Mouse (Mus musculus): ENCODE results near the gene Plekhm1. TPM values are rescaled to one million over a fixed set of nuclear protein-coding genes. Genes with fewer than 3 reads are reported as not detected.

Gene Plekhm1
- total and polyA plus RNA-seq, 3 experiments, result 3.4 to 10.0 TPM; not detected in 1

- no peak overlapping the region for H3K27ac ChIP-seq (ENCODE audit: control insufficient read depth, low read depth, low read length)
Measured at GRCm38 (mm10) chr11:103345408-103346091, 66.9 kb downstream of the Plekhm1 start.

GRCm38 (mm10) chr11:103344494-103345332 is 67.8 kb downstream of the Plekhm1 start:
- Histone ChIP-seq H3K79me2 (ENCODE audit: control insufficient read depth, insufficient read depth, low read length, poor library complexity) (no peaks in the 10 kb centered on the region), H3K4me1 (ENCODE audit: control insufficient read depth in 1 of 2, insufficient read depth in 2 of 2, low read length in 2 of 2) (peaks cover 2 to 15% of the 10 kb centered on the region in 2 experiments), H3K27ac (ENCODE audit: control insufficient read depth, low read depth, low read length) (no peak overlapping the region), H3K36me3 (ENCODE audit: control insufficient read depth in 1 of 2, insufficient read depth in 2 of 2, low read length in 2 of 2) (peaks cover 0 to 12% of the 10 kb centered on the region in 2 experiments; a peak in 2 of 4 replicates), H3K4me3 (ENCODE audit: control insufficient read depth in 1 of 2, insufficient read depth in 1 of 2, low read depth in 2 of 2, low read length in 2 of 2) (no peak overlapping the region), H3K27me3 (ENCODE audit: control insufficient read depth in 1 of 2, insufficient read depth in 2 of 2, low read length in 2 of 2) (no peaks in the 10 kb centered on the region), H3K9me3 (replicated peaks; ENCODE audit: insufficient read depth, low read length) (no peaks in the 10 kb centered on the region), H3K9ac (ENCODE audit: control insufficient read depth, low read depth, low read length, poor library complexity, severe bottlenecking) (no peak overlapping the region)
- no peak for DNase-seq (ENCODE audit: low read depth, low spot score)
- no peak for TF ChIP-seq ZC3H11A (IDR thresholded peaks at IDR 0.05; ENCODE audit: low read depth, low read length)
- no peak for TF ChIP-seq UBTF (IDR thresholded peaks at IDR 0.05; ENCODE audit: borderline replicate concordance, insufficient read depth, low read depth, low read length)
- TF ChIP-seq CTCF (IDR thresholded peaks at IDR 0.05 in 2 of 3, conservative IDR thresholded peaks at IDR 0.05 in 1 of 3; ENCODE audit: control insufficient read depth in 1 of 3, insufficient read depth in 1 of 3, low read depth in 2 of 3, low read length in 3 of 3, poor library complexity in 1 of 3, severe bottlenecking in 1 of 3), result no peak
- TF ChIP-seq NRF1 (IDR thresholded peaks at IDR 0.05; ENCODE audit: insufficient read depth, low read depth, low read length, poor library complexity, severe bottlenecking), result no peak
- TF ChIP-seq SMC3 (IDR thresholded peaks at IDR 0.05; ENCODE audit: low read depth, low read length), result no peak
- no peak for TF ChIP-seq ZKSCAN1 (IDR thresholded peaks at IDR 0.05; ENCODE audit: low read depth, low read length)
- TF ChIP-seq MYB (IDR thresholded peaks at IDR 0.05; ENCODE audit: low read depth, low read length), result no peak

More at GRCm38 (mm10) chr11:103345408-103346091, 66.9 kb downstream of the Plekhm1 start:
- DNase-seq (ENCODE audit: low read depth, low spot score), result no peak
- no peaks in the 10 kb centered on the region for H3K79me2 ChIP-seq (ENCODE audit: control insufficient read depth, insufficient read depth, low read length, poor library complexity)
- no peaks in the 10 kb centered on the region for H3K27me3 ChIP-seq (ENCODE audit: control insufficient read depth in 1 of 2, insufficient read depth in 2 of 2, low read length in 2 of 2)
- no peaks in the 10 kb centered on the region for H3K9me3 ChIP-seq (replicated peaks; ENCODE audit: insufficient read depth, low read length)
- peaks cover 0 to 12% of the 10 kb centered on the region in 2 experiments; a peak in 2 of 4 replicates for H3K36me3 ChIP-seq (ENCODE audit: control insufficient read depth in 1 of 2, insufficient read depth in 2 of 2, low read length in 2 of 2)
- TF ChIP-seq TBP (IDR thresholded peaks at IDR 0.05; ENCODE audit: low read depth, low read length) (no peak), RAD21 (IDR thresholded peaks at IDR 0.05; ENCODE audit: low read depth, low read length) (no peak), POLR2AphosphoS2 (IDR thresholded peaks at IDR 0.05; ENCODE audit: low read length) (no peak), MAZ (IDR thresholded peaks at IDR 0.05; ENCODE audit: low read depth, low read length) (no peak), USF1 (IDR thresholded peaks at IDR 0.05; ENCODE audit: low read depth, low read length) (no peak), JUND (IDR thresholded peaks at IDR 0.05; ENCODE audit: low read depth, low read length) (no peak), CHD2 (IDR thresholded peaks at IDR 0.05; ENCODE audit: low read length) (no peak), NRF1 (IDR thresholded peaks at IDR 0.05; ENCODE audit: insufficient read depth, low read depth, low read length, poor library complexity, severe bottlenecking) (no peak), MYC (IDR thresholded peaks at IDR 0.05; ENCODE audit: low read depth, low read length) (no peak), USF2 (IDR thresholded peaks at IDR 0.05; ENCODE audit: borderline replicate concordance in 1 of 2, insufficient read depth in 1 of 2, low read depth in 1 of 2, low read length in 2 of 2) (no peak), MAFK (IDR thresholded peaks at IDR 0.05; ENCODE audit: borderline replicate concordance, low read depth, low read length) (no peak), TAL1 (IDR thresholded peaks at IDR 0.05; ENCODE audit: low read length) (no peak), MAX (IDR thresholded peaks at IDR 0.05; ENCODE audit: low read length) (no peak), BHLHE40 (IDR thresholded peaks at IDR 0.05; ENCODE audit: borderline replicate concordance, low read depth, low read length) (no peak), EP300 (IDR thresholded peaks at IDR 0.05; ENCODE audit: low read depth in 1 of 2, low read length in 2 of 2) (no peak), MEF2A (IDR thresholded peaks at IDR 0.05; ENCODE audit: extremely low read depth, insufficient replicate concordance, low read depth, low read length, poor library complexity, severe bottlenecking) (no peak), SMC3 (IDR thresholded peaks at IDR 0.05; ENCODE audit: low read depth, low read length) (no peak)
- H3K9ac ChIP-seq (ENCODE audit: control insufficient read depth, low read depth, low read length, poor library complexity, severe bottlenecking), result no peak overlapping the region
- H3K4me1 ChIP-seq (ENCODE audit: control insufficient read depth in 1 of 2, insufficient read depth in 2 of 2, low read length in 2 of 2), result peaks cover 2 to 15% of the 10 kb centered on the region in 2 experiments
- no peak overlapping the region for H3K4me3 ChIP-seq (ENCODE audit: control insufficient read depth in 1 of 2, insufficient read depth in 1 of 2, low read depth in 2 of 2, low read length in 2 of 2)

Data from MEL (cell line).